Mouse (Mus musculus): Measurements from ENCODE around the gene Nxnl2.

- TF ChIP-seq CTCF (IDR thresholded peaks at IDR 0.05) (no peak), EP300 (IDR thresholded peaks at IDR 0.05) (peak; percentile 85)
These were observed 42.4 kb upstream of the Nxnl2 start for GRCm38 (mm10) chr13:51128417-51128816.
